Mouse (Mus musculus) ES-E14 (cell line): Measurements from ENCODE around the gene Ciz1.

Experiments used
- CHD2 ChIP-seq: IDR thresholded peaks from 2 replicates; pipeline ENCODE4 v1.6.1; 2014; ENCODE audit warnings: mild to moderate bottlenecking, low read depth, low read length, inconsistent platforms
- HCFC1 ChIP-seq: IDR thresholded peaks from 2 replicates; pipeline ENCODE4 v1.6.1; 2012; ENCODE audit warnings: low read length, inconsistent platforms, borderline replicate concordance; ENCODE audit not compliant: insufficient read depth
- MAFK ChIP-seq: IDR thresholded peaks from 2 replicates; pipeline ENCODE4 v1.6.1; 2014; ENCODE audit warnings: mild to moderate bottlenecking, low read depth, low read length, inconsistent platforms; ENCODE audit not compliant: insufficient read depth
- ZC3H11A ChIP-seq: IDR thresholded peaks from 2 replicates; pipeline ENCODE4 v1.6.1; 2012; ENCODE audit warnings: low read depth, mild to moderate bottlenecking, inconsistent platforms, low read length, borderline replicate concordance
- ZNF384 ChIP-seq: IDR thresholded peaks from 2 replicates; pipeline ENCODE4 v1.6.1; 2012; ENCODE audit warnings: low read depth, low read length, inconsistent platforms

- TF ChIP-seq CHD2 = no peak
- no peak for TF ChIP-seq MAFK
- no peak for TF ChIP-seq HCFC1
- no peak for TF ChIP-seq ZC3H11A
- no peak for TF ChIP-seq ZNF384
Observed at GRCm38 (mm10) chr2:32320721-32321120, 31.4 kb upstream of the Ciz1 start.
